Mouse (Mus musculus): ENCODE data around the gene Olfr592.
"Not testable (repeated sequence)": the region's sequence is repeated elsewhere in the genome, so short reads cannot be mapped to it uniquely, and the experiment has no call there.

The Olfr592 gene

GRCm38 (mm10) chr7:103184503-103184902 is at the start of gene Olfr592:
Gene Olfr592, plus strand, starts transcription at chr7:103184803.
- not testable (repeated sequence) for DNase-seq

GRCm38 (mm10) chr7:103140579-103140978 is 44.0 kb upstream of the Olfr592 start, which contains the start of gene Olfr588-ps1:
Gene Olfr588-ps1, plus strand, starts transcription at chr7:103140879.
- DNase-seq = no peak

GRCm38 (mm10) chr7:103156256-103156655 is 28.3 kb upstream of the Olfr592 start, which contains the start of gene Olfr589:
Gene Olfr589, minus strand, starts transcription at chr7:103156356.
- DNase-seq = no peak

- no peak for DNase-seq
These were observed 14.9 kb upstream of the Olfr592 start for GRCm38 (mm10) chr7:103169697-103170096.

- DNase-seq = no peak
These were observed 6.4 kb upstream of the Olfr592 start, which contains the start of gene Olfr591 for GRCm38 (mm10) chr7:103178240-103178639. Gene Olfr591, minus strand, starts transcription at chr7:103178340.

GRCm38 (mm10) chr7:103211562-103211961 is 27.0 kb downstream of the Olfr592 start, which contains the start of gene Olfr593:
Gene Olfr593, plus strand, starts transcription at chr7:103211862.
- no peak for DNase-seq

- DNase-seq = not testable (repeated sequence)
These were observed 27.4 kb downstream of the Olfr592 start for GRCm38 (mm10) chr7:103212050-103212449.

GRCm38 (mm10) chr7:103216696-103217095 is 32.1 kb downstream of the Olfr592 start, which contains the start of gene Olfr594:
Gene Olfr594, plus strand, starts transcription at chr7:103216996.
- no peak for DNase-seq
